Mouse (Mus musculus): ENCODE results near the gene Ccdc22. TPM values are rescaled to one million over a fixed set of nuclear protein-coding genes. Genes with fewer than 3 reads are reported as not detected.
A peak's percentile ranks its signal among the peaks of the same experiment; 100 is the strongest.

Gene Ccdc22
- total and polyA plus RNA-seq, 3 experiments, result 23.9 to 32.4 (median 26.0) TPM

DNA sequence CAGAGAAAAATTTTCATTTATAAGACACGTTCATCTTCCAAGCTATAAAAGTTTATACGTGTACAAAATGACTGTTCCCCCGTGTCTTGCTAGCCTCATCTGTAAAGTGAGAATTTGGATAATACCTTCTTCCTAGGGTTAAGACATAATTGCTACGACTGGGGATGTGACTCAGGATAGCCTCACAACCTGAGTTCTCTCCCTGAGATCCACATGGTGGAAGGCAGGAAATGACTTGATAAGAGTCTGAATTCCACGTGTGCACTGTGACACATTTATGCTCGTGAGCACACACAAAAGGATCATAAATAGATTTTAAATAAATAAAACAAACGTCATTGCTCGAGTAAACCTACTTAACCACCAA, 241 bp upstream of the Ccdc22 start:
- peak overlapping the region in 1 of 3 experiments; percentile 59 for H3K4me3 ChIP-seq (replicated peaks in 1 of 3; ENCODE audit: low read depth in 2 of 3, low read length in 2 of 3, poor library complexity in 1 of 3)
- peak overlapping the region; percentile 63; the same call in 1 of the 2 replicates for H3K4me2 ChIP-seq (ENCODE audit: insufficient read depth, low read depth, poor library complexity, severe bottlenecking)
- no peak for DNase-seq (ENCODE audit: extremely low read depth)
- H3K4me1 ChIP-seq (ENCODE audit: control insufficient read depth in 1 of 2, insufficient read depth in 2 of 2), result peaks cover 3 to 12% of the 10 kb centered on the region in 2 experiments; a peak in 3 of 4 replicates
- in situ Hi-C loops (cut with MboI; ENCODE audit: low pct_ligation_motif_present, low pct_unique_long_range_greater_than_20kb, low sequenced_read_pairs) (no loop called here), dilution Hi-C loops (cut with MboI; ENCODE audit: extremely low pct_ligation_motif_present, extremely low pct_unique_long_range_greater_than_20kb, low sequenced_read_pairs) (no loop called here)
- H3K27me3 ChIP-seq (replicated peaks), result peaks cover 5% of the 10 kb centered on the region
- H3K27ac ChIP-seq (ENCODE audit: insufficient read depth, low read depth), result no peak overlapping the region
- no peak for TF ChIP-seq ZKSCAN1 (IDR thresholded peaks at IDR 0.05; ENCODE audit: borderline replicate concordance, low read depth, low read length)
- no peak for TF ChIP-seq TCF12 (IDR thresholded peaks at IDR 0.05; ENCODE audit: low read depth, low read length)
- TF ChIP-seq USF2 (conservative IDR thresholded peaks at IDR 0.05; ENCODE audit: low read depth, low read length), result no peak
- no peak for TF ChIP-seq JUN (IDR thresholded peaks at IDR 0.05; ENCODE audit: insufficient read depth, low read depth, low read length)
- TF ChIP-seq USF1 (IDR thresholded peaks at IDR 0.05; ENCODE audit: low read depth, low read length), result no peak
- TF ChIP-seq ZNF384 (IDR thresholded peaks at IDR 0.05; ENCODE audit: low read depth, low read length), result no peak
- TF ChIP-seq ZMIZ1 (IDR thresholded peaks at IDR 0.05; ENCODE audit: low read depth, low read length), result 0 out of 2 replicates have a peak, but pooled peaks have one; percentile 31
- TF ChIP-seq RAD21 (IDR thresholded peaks at IDR 0.05; ENCODE audit: low read depth, low read length), result no peak
- 0 out of 2 replicates have a peak, but pooled peaks have one; percentile 0 for TF ChIP-seq SIN3A (IDR thresholded peaks at IDR 0.05; ENCODE audit: low read length)
- peaks cover 3% of the 10 kb centered on the region; the same call in 1 of the 2 replicates for H3K79me2 ChIP-seq (replicated peaks; ENCODE audit: control insufficient read depth, extremely low read depth, insufficient read depth, poor library complexity, severe bottlenecking)
- H3K36me3 ChIP-seq (replicated peaks in 1 of 2; ENCODE audit: control insufficient read depth in 1 of 2, insufficient read depth in 1 of 2, low read length in 1 of 2), result peaks cover 5 to 26% of the 10 kb centered on the region in 2 experiments
- no peak overlapping the region for H3K9ac ChIP-seq (ENCODE audit: insufficient read depth, low read depth)
- no peaks in the 10 kb centered on the region for H3K9me3 ChIP-seq (replicated peaks; ENCODE audit: low read length)

- no peak for TF ChIP-seq POLR2A (IDR thresholded peaks at IDR 0.05; ENCODE audit: low read depth, low read length)
- TF ChIP-seq E2F4 (IDR thresholded peaks at IDR 0.05; ENCODE audit: insufficient replicate concordance, low read depth, low read length), result no peak
- H3K9ac ChIP-seq (ENCODE audit: insufficient read depth, low read depth), result peak overlapping the region; percentile 81; the same call in 1 of the 2 replicates
- dilution Hi-C loops (cut with MboI; ENCODE audit: extremely low pct_ligation_motif_present, extremely low pct_unique_long_range_greater_than_20kb, low sequenced_read_pairs) (no loop called here), in situ Hi-C loops (cut with MboI; ENCODE audit: low pct_ligation_motif_present, low pct_unique_long_range_greater_than_20kb, low sequenced_read_pairs) (no loop called here)
- H3K4me3 ChIP-seq (replicated peaks in 1 of 3; ENCODE audit: low read depth in 2 of 3, low read length in 2 of 3, poor library complexity in 1 of 3), result peak overlapping the region in 1 of 3 experiments; percentile 59
- no peaks in the 10 kb centered on the region for H3K9me3 ChIP-seq (replicated peaks; ENCODE audit: low read length)
- peaks cover 20 to 41% of the 10 kb centered on the region in 2 experiments for H3K36me3 ChIP-seq (replicated peaks in 1 of 2; ENCODE audit: control insufficient read depth in 1 of 2, insufficient read depth in 1 of 2, low read length in 1 of 2)
- H3K27me3 ChIP-seq (replicated peaks), result peaks cover 5% of the 10 kb centered on the region
- peaks cover 3% of the 10 kb centered on the region; the same call in 1 of the 2 replicates for H3K79me2 ChIP-seq (replicated peaks; ENCODE audit: control insufficient read depth, extremely low read depth, insufficient read depth, poor library complexity, severe bottlenecking)
- H3K4me2 ChIP-seq (ENCODE audit: insufficient read depth, low read depth, poor library complexity, severe bottlenecking), result peak overlapping the region; percentile 83
- no peak overlapping the region for H3K27ac ChIP-seq (ENCODE audit: insufficient read depth, low read depth)
- no peak for DNase-seq (ENCODE audit: extremely low read depth)
- H3K4me1 ChIP-seq (ENCODE audit: control insufficient read depth in 1 of 2, insufficient read depth in 2 of 2), result peaks cover 3 to 12% of the 10 kb centered on the region in 2 experiments; a peak in 3 of 4 replicates
Observed at GRCm38 (mm10) chrX:7604004-7604403, 1.3 kb downstream of the Ccdc22 start.

GRCm38 (mm10) chrX:7595371-7595770, 9.9 kb downstream of the Ccdc22 start:
- in situ Hi-C loops (cut with MboI; ENCODE audit: low pct_ligation_motif_present, low pct_unique_long_range_greater_than_20kb, low sequenced_read_pairs) (no loop called here), dilution Hi-C loops (cut with MboI; ENCODE audit: extremely low pct_ligation_motif_present, extremely low pct_unique_long_range_greater_than_20kb, low sequenced_read_pairs) (no loop called here)
- TF ChIP-seq BHLHE40 (IDR thresholded peaks at IDR 0.05; ENCODE audit: low read depth, low read length) (no peak), SIN3A (IDR thresholded peaks at IDR 0.05; ENCODE audit: low read length) (no peak), NELFE (IDR thresholded peaks at IDR 0.05; ENCODE audit: low read depth, low read length) (no peak), RCOR1 (conservative IDR thresholded peaks at IDR 0.05; ENCODE audit: low read depth, low read length) (no peak), UBTF (IDR thresholded peaks at IDR 0.05; ENCODE audit: low read depth, low read length) (no peak), ZNF384 (IDR thresholded peaks at IDR 0.05; ENCODE audit: low read depth, low read length) (no peak), USF2 (conservative IDR thresholded peaks at IDR 0.05; ENCODE audit: low read depth, low read length) (no peak)
- peaks cover 58 to 89% of the 10 kb centered on the region in 2 experiments for H3K36me3 ChIP-seq (replicated peaks in 1 of 2; ENCODE audit: control insufficient read depth in 1 of 2, insufficient read depth in 1 of 2, low read length in 1 of 2)
- no peaks in the 10 kb centered on the region for H3K9me3 ChIP-seq (replicated peaks; ENCODE audit: low read length)
- H3K27me3 ChIP-seq (replicated peaks), result no peaks in the 10 kb centered on the region
- H3K4me2 ChIP-seq (ENCODE audit: insufficient read depth, low read depth, poor library complexity, severe bottlenecking), result no peak overlapping the region
- no peak overlapping the region for H3K4me3 ChIP-seq (replicated peaks in 1 of 3; ENCODE audit: low read depth in 2 of 3, low read length in 2 of 3, poor library complexity in 1 of 3)
- no peak for DNase-seq (ENCODE audit: extremely low read depth)
- no peaks in the 10 kb centered on the region for H3K79me2 ChIP-seq (replicated peaks; ENCODE audit: control insufficient read depth, extremely low read depth, insufficient read depth, poor library complexity, severe bottlenecking)
- H3K9ac ChIP-seq (ENCODE audit: insufficient read depth, low read depth), result no peak overlapping the region
- no peaks in the 10 kb centered on the region; a peak in 1 of 4 replicates for H3K4me1 ChIP-seq (ENCODE audit: control insufficient read depth in 1 of 2, insufficient read depth in 2 of 2)
- no peak overlapping the region for H3K27ac ChIP-seq (ENCODE audit: insufficient read depth, low read depth)
